Mouse (Mus musculus): ENCODE data around the gene Prc1.

- TF ChIP-seq POLR2A (IDR thresholded peaks at IDR 0.05; ENCODE audit: extremely low read depth, insufficient read depth, low read length) (no peak), CTCF (IDR thresholded peaks at IDR 0.05; ENCODE audit: extremely low read depth, insufficient read depth, low read length) (no peak)
These were observed 51.9 kb downstream of the Prc1 start for GRCm38 (mm10) chr7:80346173-80346572.
